Mouse (Mus musculus) kidney, adult 2 months (tissue): ENCODE measurements around the gene Fndc5.

Experiments
- CTCF ChIP-seq: fragments of 200-500 bp; conservative IDR thresholded peaks from 2 replicates; pipeline ENCODE4 v1.5.1; 2011; ENCODE audit warnings: low read depth, mild to moderate bottlenecking, control low read depth, low read length, moderate library complexity, mixed read lengths; ENCODE audit not compliant: insufficient read depth, insufficient read length
- POLR2A ChIP-seq: fragments of 200-500 bp; IDR thresholded peaks from one replicate; pipeline ENCODE4 v1.6.1; 2011; ENCODE audit warnings: low read depth, low read length, control low read depth

DNA sequence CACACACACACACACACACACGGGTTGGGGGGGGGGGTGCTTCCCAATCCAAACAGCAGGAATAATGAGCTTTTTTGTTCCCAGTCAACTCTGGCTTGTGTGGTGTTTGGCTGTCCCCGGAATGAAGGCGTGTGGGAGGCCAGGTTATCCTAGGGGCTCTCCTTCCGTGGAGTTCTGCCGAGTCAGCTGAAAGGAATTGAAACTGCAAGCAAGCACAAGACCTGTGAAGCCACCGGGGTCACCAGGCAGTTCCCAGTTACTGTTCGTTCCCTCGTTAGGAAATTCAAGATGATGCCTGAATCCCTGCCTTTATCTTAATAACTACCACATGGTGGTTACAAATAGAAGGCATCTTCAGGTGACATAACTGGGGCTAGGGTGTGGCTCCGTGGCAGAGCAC, 7.4 kb upstream of the Fndc5 start:
- TF ChIP-seq POLR2A (no peak), CTCF (no peak)
